Mouse (Mus musculus) cerebellum, adult 2 months (tissue): ENCODE data around the gene Rplp2.

Source experiments
- CTCF ChIP-seq: fragments of 200-500 bp; IDR thresholded peaks from 2 replicates; pipeline ENCODE4 v1.5.1; 2011; ENCODE audit warnings: low read depth, mild to moderate bottlenecking, control low read depth, low read length, moderate library complexity, borderline replicate concordance; ENCODE audit not compliant: insufficient read depth
- POLR2A ChIP-seq: fragments of 200-500 bp; IDR thresholded peaks from 2 replicates; pipeline ENCODE4 v1.6.1; 2011; ENCODE audit warnings: low read length, control low read depth, borderline replicate concordance; ENCODE audit not compliant: insufficient read depth

GRCm38 (mm10) chr7:141457986-141458660 is 11.0 kb downstream of the Rplp2 start:
- peak; percentile 63 for TF ChIP-seq CTCF
- no peak for TF ChIP-seq POLR2A
